Mouse (Mus musculus) liver, adult 2 months (tissue): ENCODE results near the gene Rasgrp2. TPM values are rescaled to one million over a fixed set of nuclear protein-coding genes. Genes with fewer than 3 reads are reported as not detected.

Source experiments
- DNase-seq: peaks from one replicate; pipeline ENCODE4 v3.0.0-alpha.2; 2011; ENCODE audit warnings: low read depth, low spot score; ENCODE audit errors: extremely low read depth
- H3K27ac ChIP-seq: fragments of 200-500 bp; replicated peaks from 2 replicates; pipeline ENCODE4 v1.5.1; 2012; ENCODE audit warnings: low read depth, mild to moderate bottlenecking, control low read depth, inconsistent platforms, low read length; ENCODE audit not compliant: insufficient read depth
- H3K27me3 ChIP-seq: fragments of 200-500 bp; 2 replicates; pipeline ENCODE4 v1.6.1; 2012; ENCODE audit warnings: mild to moderate bottlenecking, moderate library complexity, low read length, inconsistent platforms; ENCODE audit not compliant: control insufficient read depth, insufficient read depth
- H3K36me3 ChIP-seq: fragments of 200-500 bp; 2 replicates; pipeline ENCODE4 v1.6.1; 2012; ENCODE audit warnings: low read length, inconsistent platforms; ENCODE audit not compliant: control insufficient read depth, insufficient read depth
- H3K4me1 ChIP-seq: fragments of 200-500 bp; 2 replicates; pipeline ENCODE4 v1.6.1; 2011; ENCODE audit warnings: low read length; ENCODE audit not compliant: control insufficient read depth, insufficient read depth
- H3K4me3 ChIP-seq: fragments of 200-500 bp; 2 replicates; pipeline ENCODE4 v1.5.1; 2011; ENCODE audit warnings: low read depth, mild to moderate bottlenecking, control low read depth, low read length, moderate library complexity; ENCODE audit not compliant: insufficient read depth
- H3K79me2 ChIP-seq: fragments of 200-500 bp; 2 replicates; pipeline ENCODE4 v1.6.1; 2012; ENCODE audit warnings: inconsistent platforms, mild to moderate bottlenecking, low read length, moderate library complexity; ENCODE audit not compliant: control insufficient read depth, insufficient read depth
- H3K9ac ChIP-seq: fragments of 200-500 bp; 2 replicates; pipeline ENCODE4 v1.6.1; 2012; ENCODE audit warnings: low read depth, mild to moderate bottlenecking, control low read depth, inconsistent platforms, low read length
- CTCF ChIP-seq: fragments of 200-500 bp; IDR thresholded peaks from 2 replicates; pipeline ENCODE4 v1.5.1; 2011; ENCODE audit warnings: low read depth, low read length, control low read depth
- POLR2A ChIP-seq: fragments of 200-500 bp; IDR thresholded peaks from 2 replicates; pipeline ENCODE4 v1.6.1; 2011; ENCODE audit warnings: low read length, control low read depth; ENCODE audit not compliant: insufficient read depth; ENCODE audit errors: extremely low read depth
- WGBS: fragments of 180-500 bp; shearing (Covaris S2); methylation state at CpG from one replicate; pipeline ENCODE4 v1.1.7; 2018; 5-methylcytosine and 5-hydroxymethylcytosine counted together
- polyA plus RNA-seq: library from polyadenylated mRNA; depleted of rRNA; stranded (reverse); fragments of >200 nt; gene quantifications from 2 replicates; pipeline ENCODE4 v1.2.3, GENCODE M21; 2012
- total RNA-seq: library from RNA; depleted of rRNA; stranded (reverse); fragments of >200 nt; gene quantifications from 2 replicates; pipeline ENCODE4 v1.2.3, GENCODE M21; 2014

Rasgrp2 gene
- total and polyA plus RNA-seq, 2 experiments, result 19.9 to 39.5 TPM

- no peak overlapping the region for H3K27ac ChIP-seq
- no peaks in the 10 kb centered on the region for H3K36me3 ChIP-seq
- TF ChIP-seq CTCF (no peak), POLR2A (no peak)
- H3K4me1 ChIP-seq, result no peaks in the 10 kb centered on the region; the same call in 1 of the 2 replicates
- H3K4me3 ChIP-seq, result no peak overlapping the region
- DNase-seq, result no peak
- H3K79me2 ChIP-seq, result no peaks in the 10 kb centered on the region
- peaks cover 18% of the 10 kb centered on the region; the same call in 1 of the 2 replicates for H3K27me3 ChIP-seq
- 83% methylated on average over 16 of the region's 16 CpGs for WGBS
- H3K9ac ChIP-seq, result no peak overlapping the region
These were observed 24.1 kb downstream of the Rasgrp2 start for GRCm38 (mm10) chr19:6423241-6423640.

GRCm38 (mm10) chr19:6424137-6424881 is 25.2 kb downstream of the Rasgrp2 start:
- Histone ChIP-seq H3K79me2 (no peaks in the 10 kb centered on the region), H3K9ac (no peak overlapping the region), H3K4me1 (no peaks in the 10 kb centered on the region; the same call in 1 of the 2 replicates), H3K4me3 (no peak overlapping the region), H3K27ac (no peak overlapping the region), H3K27me3 (peaks cover 23% of the 10 kb centered on the region), H3K36me3 (no peaks in the 10 kb centered on the region)
- 63% methylated on average over 8 of the region's 8 CpGs for WGBS
- TF ChIP-seq POLR2A (no peak), CTCF (no peak)
- DNase-seq, result no peak

GRCm38 (mm10) chr19:6425595-6425994 is 26.5 kb downstream of the Rasgrp2 start:
- H3K79me2 ChIP-seq, result no peaks in the 10 kb centered on the region
- H3K27ac ChIP-seq, result no peak overlapping the region
- TF ChIP-seq POLR2A (no peak), CTCF (no peak)
- peaks cover 23% of the 10 kb centered on the region for H3K27me3 ChIP-seq
- no peak for DNase-seq
- H3K4me1 ChIP-seq, result no peaks in the 10 kb centered on the region; the same call in 1 of the 2 replicates
- H3K36me3 ChIP-seq, result no peaks in the 10 kb centered on the region
- no peak overlapping the region for H3K4me3 ChIP-seq
- WGBS, result 61% methylated on average over 5 of the region's 5 CpGs
- no peak overlapping the region for H3K9ac ChIP-seq

GRCm38 (mm10) chr19:6426703-6427500 is 27.8 kb downstream of the Rasgrp2 start:
- 25% methylated on average over 13 of the region's 13 CpGs for WGBS
- TF ChIP-seq POLR2A (no peak), CTCF (no peak)
- Histone ChIP-seq H3K27me3 (peaks cover 25% of the 10 kb centered on the region), H3K4me1 (no peaks in the 10 kb centered on the region; the same call in 1 of the 2 replicates), H3K79me2 (no peaks in the 10 kb centered on the region), H3K9ac (no peak overlapping the region), H3K36me3 (no peaks in the 10 kb centered on the region), H3K4me3 (no peak overlapping the region), H3K27ac (no peak overlapping the region)
- DNase-seq, result no peak

- Histone ChIP-seq H3K9ac (no peak overlapping the region), H3K27me3 (peaks cover 25% of the 10 kb centered on the region), H3K27ac (no peak overlapping the region), H3K4me3 (no peak overlapping the region), H3K4me1 (no peaks in the 10 kb centered on the region; the same call in 1 of the 2 replicates), H3K36me3 (no peaks in the 10 kb centered on the region), H3K79me2 (no peaks in the 10 kb centered on the region)
- no peak for TF ChIP-seq CTCF
- no peak for TF ChIP-seq POLR2A
- DNase-seq, result no peak
- WGBS, result 3% methylated on average over 94 of the region's 94 CpGs
These were observed 28.7 kb downstream of the Rasgrp2 start for GRCm38 (mm10) chr19:6427653-6428434.
